Mouse (Mus musculus): Measurements from ENCODE around the gene Lrrc8d. TPM values are rescaled to one million over a fixed set of nuclear protein-coding genes. Genes with fewer than 3 reads are reported as not detected.

Gene Lrrc8d
- total and polyA plus RNA-seq, 3 experiments = 11.4 to 258 (median 21.9) TPM

- H3K9ac ChIP-seq (ENCODE audit: control insufficient read depth, low read depth, low read length, poor library complexity, severe bottlenecking) = no peak overlapping the region
- H3K27me3 ChIP-seq (ENCODE audit: control insufficient read depth in 1 of 2, insufficient read depth in 2 of 2, low read length in 2 of 2) = no peaks in the 10 kb centered on the region; a peak in 2 of 4 replicates
- H3K4me3 ChIP-seq (ENCODE audit: control insufficient read depth in 1 of 2, insufficient read depth in 1 of 2, low read depth in 2 of 2, low read length in 2 of 2) = no peak overlapping the region
- no peaks in the 10 kb centered on the region for H3K9me3 ChIP-seq (replicated peaks; ENCODE audit: insufficient read depth, low read length)
- no peak for DNase-seq (ENCODE audit: low read depth, low spot score)
- H3K79me2 ChIP-seq (ENCODE audit: control insufficient read depth, insufficient read depth, low read length, poor library complexity) = no peaks in the 10 kb centered on the region
- TF ChIP-seq MEF2A (IDR thresholded peaks at IDR 0.05; ENCODE audit: extremely low read depth, insufficient replicate concordance, low read depth, low read length, poor library complexity, severe bottlenecking) (no peak), USF1 (IDR thresholded peaks at IDR 0.05; ENCODE audit: low read depth, low read length) (no peak)
- H3K27ac ChIP-seq (ENCODE audit: control insufficient read depth, low read depth, low read length) = no peak overlapping the region
- no peaks in the 10 kb centered on the region; a peak in 1 of 4 replicates for H3K4me1 ChIP-seq (ENCODE audit: control insufficient read depth in 1 of 2, insufficient read depth in 2 of 2, low read length in 2 of 2)
- H3K36me3 ChIP-seq (ENCODE audit: control insufficient read depth in 1 of 2, insufficient read depth in 2 of 2, low read length in 2 of 2) = peaks cover 0 to 2% of the 10 kb centered on the region in 2 experiments; a peak in 1 of 4 replicates
Observed at GRCm38 (mm10) chr5:105667411-105667810, 32.4 kb upstream of the Lrrc8d start.

GRCm38 (mm10) chr5:105669086-105669485 is 30.7 kb upstream of the Lrrc8d start:
- Histone ChIP-seq H3K9ac (ENCODE audit: control insufficient read depth, low read depth, low read length, poor library complexity, severe bottlenecking) (no peak overlapping the region), H3K27ac (ENCODE audit: control insufficient read depth, low read depth, low read length) (no peak overlapping the region), H3K27me3 (ENCODE audit: control insufficient read depth in 1 of 2, insufficient read depth in 2 of 2, low read length in 2 of 2) (no peaks in the 10 kb centered on the region; a peak in 2 of 4 replicates), H3K4me1 (ENCODE audit: control insufficient read depth in 1 of 2, insufficient read depth in 2 of 2, low read length in 2 of 2) (no peaks in the 10 kb centered on the region; a peak in 1 of 4 replicates), H3K36me3 (ENCODE audit: control insufficient read depth in 1 of 2, insufficient read depth in 2 of 2, low read length in 2 of 2) (no peaks in the 10 kb centered on the region), H3K9me3 (replicated peaks; ENCODE audit: insufficient read depth, low read length) (no peaks in the 10 kb centered on the region), H3K4me3 (ENCODE audit: control insufficient read depth in 1 of 2, insufficient read depth in 1 of 2, low read depth in 2 of 2, low read length in 2 of 2) (no peak overlapping the region), H3K79me2 (ENCODE audit: control insufficient read depth, insufficient read depth, low read length, poor library complexity) (no peaks in the 10 kb centered on the region)
- no peak for TF ChIP-seq EP300 (IDR thresholded peaks at IDR 0.05; ENCODE audit: low read depth in 1 of 2, low read length in 2 of 2)
- TF ChIP-seq GABPA (IDR thresholded peaks at IDR 0.05; ENCODE audit: low read depth, low read length) = no peak
- DNase-seq (ENCODE audit: low read depth, low spot score) = no peak

- no peak overlapping the region for H3K9ac ChIP-seq (ENCODE audit: control insufficient read depth, low read depth, low read length, poor library complexity, severe bottlenecking)
- H3K9me3 ChIP-seq (replicated peaks; ENCODE audit: insufficient read depth, low read length) = no peaks in the 10 kb centered on the region
- TF ChIP-seq E2F4 (IDR thresholded peaks at IDR 0.05; ENCODE audit: borderline replicate concordance, low read depth, low read length) (no peak), CTCF (IDR thresholded peaks at IDR 0.05 in 2 of 3, conservative IDR thresholded peaks at IDR 0.05 in 1 of 3; ENCODE audit: control insufficient read depth in 1 of 3, insufficient read depth in 1 of 3, low read depth in 2 of 3, low read length in 3 of 3, poor library complexity in 1 of 3, severe bottlenecking in 1 of 3) (no peak), MAZ (IDR thresholded peaks at IDR 0.05; ENCODE audit: low read depth, low read length) (no peak), TCF12 (IDR thresholded peaks at IDR 0.05; ENCODE audit: low read depth, low read length) (no peak), USF2 (IDR thresholded peaks at IDR 0.05; ENCODE audit: borderline replicate concordance in 1 of 2, insufficient read depth in 1 of 2, low read depth in 1 of 2, low read length in 2 of 2) (no peak), MYB (IDR thresholded peaks at IDR 0.05; ENCODE audit: low read depth, low read length) (no peak), USF1 (IDR thresholded peaks at IDR 0.05; ENCODE audit: low read depth, low read length) (no peak)
- no peaks in the 10 kb centered on the region for H3K79me2 ChIP-seq (ENCODE audit: control insufficient read depth, insufficient read depth, low read length, poor library complexity)
- H3K36me3 ChIP-seq (ENCODE audit: control insufficient read depth in 1 of 2, insufficient read depth in 2 of 2, low read length in 2 of 2) = no peaks in the 10 kb centered on the region
- H3K27ac ChIP-seq (ENCODE audit: control insufficient read depth, low read depth, low read length) = no peak overlapping the region
- no peaks in the 10 kb centered on the region; a peak in 1 of 4 replicates for H3K4me1 ChIP-seq (ENCODE audit: control insufficient read depth in 1 of 2, insufficient read depth in 2 of 2, low read length in 2 of 2)
- no peak for DNase-seq (ENCODE audit: low read depth, low spot score)
- no peaks in the 10 kb centered on the region; a peak in 2 of 4 replicates for H3K27me3 ChIP-seq (ENCODE audit: control insufficient read depth in 1 of 2, insufficient read depth in 2 of 2, low read length in 2 of 2)
- H3K4me3 ChIP-seq (ENCODE audit: control insufficient read depth in 1 of 2, insufficient read depth in 1 of 2, low read depth in 2 of 2, low read length in 2 of 2) = no peak overlapping the region
Observed at GRCm38 (mm10) chr5:105669508-105670353, 30.0 kb upstream of the Lrrc8d start.

All from MEL (cell line).